Mouse (Mus musculus): ENCODE results near the gene Ccr10.

Gene Ccr10

DNA sequence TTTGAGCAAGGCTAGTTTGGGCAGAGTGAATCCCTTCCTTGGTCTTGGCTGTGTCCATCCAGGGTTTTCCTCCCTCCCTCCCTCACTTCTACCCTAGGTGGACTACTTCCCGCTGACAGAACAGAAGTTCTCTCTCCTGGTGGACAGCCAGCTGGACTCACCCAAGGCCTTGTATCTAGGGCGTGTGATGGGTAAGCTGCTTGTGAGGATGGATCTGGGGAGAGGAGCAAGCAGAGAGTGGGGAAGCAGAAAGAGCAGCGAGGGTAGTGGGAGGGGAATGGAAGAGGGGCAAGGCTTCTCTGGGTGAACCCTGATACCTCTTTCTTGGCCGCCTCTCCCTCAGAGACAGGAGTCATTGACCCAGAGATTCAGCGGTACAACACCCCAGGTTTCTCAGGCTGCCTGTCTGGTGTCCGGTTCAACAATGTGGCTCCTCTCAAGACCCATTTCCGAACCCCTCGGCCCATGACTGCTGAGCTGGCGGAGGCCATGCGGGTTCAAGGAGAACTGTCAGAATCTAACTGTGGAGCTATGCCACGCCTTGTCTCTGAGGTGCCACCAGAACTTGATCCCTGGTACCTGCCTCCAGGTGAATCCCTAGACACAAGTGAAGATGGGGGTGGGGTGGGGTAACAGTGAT is 13.0 kb upstream of the Ccr10 start:
- DNase-seq (ENCODE audit: low spot score in 2 of 2), result no peak

DNA sequence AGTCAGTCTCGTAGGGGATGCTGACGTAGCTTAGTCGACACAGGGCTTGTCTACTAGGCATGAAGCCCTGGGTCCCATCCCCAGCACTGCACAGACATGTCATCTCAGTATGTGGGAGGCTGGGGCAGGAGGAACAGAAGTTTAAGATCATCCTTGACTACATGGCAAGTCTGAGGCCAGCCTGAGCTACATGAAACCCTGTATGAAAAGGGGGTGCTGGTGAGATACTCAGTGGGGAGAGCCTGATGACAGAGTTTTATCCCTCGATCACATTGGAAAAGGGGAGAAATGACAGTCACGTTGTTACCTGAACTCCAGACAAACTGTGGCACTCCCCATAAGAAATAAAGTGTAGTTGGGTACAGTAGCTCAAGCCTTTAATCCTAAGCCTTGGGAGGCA is 12.3 kb upstream of the Ccr10 start:
- DNase-seq (ENCODE audit: low spot score in 2 of 2), result no peak

DNA sequence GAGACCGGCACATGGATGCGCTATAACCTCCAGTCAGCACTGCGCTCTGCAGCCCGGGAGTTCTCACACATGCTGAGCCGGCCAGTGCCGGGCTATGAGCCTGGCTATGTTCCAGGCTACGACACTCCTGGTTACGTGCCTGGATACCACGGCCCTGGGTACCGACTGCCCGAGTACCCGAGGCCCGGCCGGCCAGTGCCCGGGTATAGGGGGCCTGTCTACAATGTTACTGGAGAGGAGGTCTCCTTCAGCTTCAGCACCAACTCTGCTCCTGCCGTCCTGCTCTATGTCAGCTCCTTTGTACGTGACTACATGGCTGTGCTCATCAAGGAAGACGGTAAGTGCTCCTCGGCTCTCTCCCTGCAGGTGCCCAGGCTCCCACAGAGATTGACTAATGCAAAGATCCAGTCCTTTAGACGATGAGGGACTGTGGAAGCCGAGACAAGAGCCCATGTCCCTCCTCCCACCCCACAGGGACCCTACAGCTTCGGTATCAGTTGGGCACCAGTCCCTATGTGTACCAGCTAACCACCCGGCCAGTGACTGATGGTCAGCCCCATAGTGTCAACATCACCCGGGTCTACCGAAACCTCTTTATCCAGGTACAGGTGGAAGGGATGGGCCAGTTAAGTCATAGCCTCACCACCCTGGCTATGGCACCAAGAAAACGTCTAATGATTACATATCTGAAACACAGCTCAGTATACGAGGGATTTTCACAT is 11.4 kb upstream of the Ccr10 start:
- no peak for DNase-seq (ENCODE audit: low spot score in 2 of 2)

DNA sequence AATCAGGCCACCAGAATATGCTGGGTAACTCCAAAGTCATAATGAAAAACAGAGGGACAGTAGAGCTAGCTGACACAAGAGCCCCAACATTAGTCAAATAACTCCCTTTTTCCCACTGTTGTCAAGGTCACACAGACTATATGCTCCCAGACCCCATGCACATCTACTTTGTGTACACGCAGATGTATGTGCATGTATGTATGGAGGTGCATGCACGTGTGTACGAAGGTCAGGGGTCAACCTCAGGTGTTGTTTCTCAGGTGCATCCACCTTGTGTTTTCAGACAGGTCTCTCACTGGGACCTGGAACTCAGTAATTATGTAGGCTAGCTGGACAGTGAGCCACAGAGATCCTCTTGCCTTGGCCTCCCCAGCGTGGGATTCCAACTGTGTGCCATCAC is 10.2 kb upstream of the Ccr10 start:
- DNase-seq (ENCODE audit: low spot score in 2 of 2), result no peak

DNA sequence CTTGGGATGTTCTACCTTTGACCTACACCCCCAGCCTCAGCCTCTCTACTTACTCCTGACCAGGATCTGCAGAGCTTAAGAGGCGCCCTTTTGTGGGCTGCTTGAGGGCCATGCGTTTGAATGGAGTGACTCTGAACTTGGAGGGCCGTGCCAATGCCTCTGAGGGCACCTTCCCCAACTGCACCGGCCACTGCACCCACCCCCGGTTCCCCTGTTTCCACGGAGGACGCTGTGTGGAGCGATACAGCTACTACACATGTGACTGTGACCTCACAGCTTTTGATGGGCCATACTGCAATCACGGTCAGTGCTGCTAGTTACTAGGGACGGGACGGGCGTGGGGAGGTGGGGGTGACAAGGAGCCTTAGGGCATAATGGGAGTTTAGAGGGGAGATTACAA is 9.7 kb upstream of the Ccr10 start:
- DNase-seq (ENCODE audit: low spot score in 2 of 2), result no peak

DNA sequence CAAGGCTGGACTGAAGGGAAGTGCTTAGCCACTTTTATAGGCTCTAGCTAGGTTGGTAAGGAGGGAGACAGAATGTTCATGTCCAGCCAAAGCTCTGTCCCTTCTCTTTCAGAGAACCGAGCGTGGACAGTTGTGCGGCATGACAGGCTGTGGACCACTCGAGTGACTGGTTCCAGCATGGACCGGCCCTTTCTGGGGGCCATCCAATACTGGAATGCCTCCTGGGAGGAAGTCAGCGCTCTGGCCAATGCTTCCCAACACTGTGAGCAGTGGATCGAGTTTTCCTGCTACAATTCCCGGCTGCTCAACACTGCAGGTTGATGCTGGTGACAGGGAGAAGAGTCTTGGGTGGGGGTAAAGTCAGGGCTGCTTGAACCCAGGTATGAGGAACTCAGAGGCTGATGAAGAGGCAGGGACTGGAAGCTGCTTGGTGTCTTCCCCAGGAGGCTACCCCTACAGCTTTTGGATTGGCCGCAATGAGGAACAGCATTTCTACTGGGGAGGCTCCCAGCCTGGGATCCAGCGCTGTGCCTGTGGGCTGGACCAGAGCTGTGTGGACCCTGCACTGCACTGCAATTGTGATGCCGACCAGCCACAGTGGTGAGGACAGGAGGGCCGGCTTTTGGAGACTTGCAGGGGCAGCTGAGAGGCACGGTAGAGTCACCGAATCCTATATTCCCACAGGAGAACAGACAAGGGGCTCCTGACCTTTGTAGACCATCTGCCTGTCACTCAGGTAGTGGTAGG is 7.7 kb upstream of the Ccr10 start:
- no peak for DNase-seq (ENCODE audit: low spot score in 2 of 2)

DNA sequence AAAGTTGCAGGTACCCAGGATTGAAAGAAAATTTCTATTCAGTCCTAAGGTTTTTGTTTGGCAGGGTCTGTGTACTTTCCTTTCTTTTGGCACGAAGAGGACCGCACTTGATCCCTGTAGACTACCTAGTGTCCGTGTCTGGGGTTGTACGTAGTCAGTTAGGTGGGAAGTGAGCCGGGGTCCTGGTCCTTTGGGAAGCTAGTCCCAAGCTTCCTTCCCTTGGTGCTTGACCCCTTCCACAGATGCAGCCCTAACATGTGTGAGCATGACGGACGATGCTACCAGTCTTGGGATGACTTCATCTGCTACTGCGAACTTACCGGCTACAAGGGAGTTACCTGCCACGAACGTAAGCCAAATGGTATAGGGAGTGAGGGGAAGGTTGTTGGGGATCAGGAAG is 6.7 kb upstream of the Ccr10 start:
- DNase-seq (ENCODE audit: low spot score in 2 of 2), result no peak

DNA sequence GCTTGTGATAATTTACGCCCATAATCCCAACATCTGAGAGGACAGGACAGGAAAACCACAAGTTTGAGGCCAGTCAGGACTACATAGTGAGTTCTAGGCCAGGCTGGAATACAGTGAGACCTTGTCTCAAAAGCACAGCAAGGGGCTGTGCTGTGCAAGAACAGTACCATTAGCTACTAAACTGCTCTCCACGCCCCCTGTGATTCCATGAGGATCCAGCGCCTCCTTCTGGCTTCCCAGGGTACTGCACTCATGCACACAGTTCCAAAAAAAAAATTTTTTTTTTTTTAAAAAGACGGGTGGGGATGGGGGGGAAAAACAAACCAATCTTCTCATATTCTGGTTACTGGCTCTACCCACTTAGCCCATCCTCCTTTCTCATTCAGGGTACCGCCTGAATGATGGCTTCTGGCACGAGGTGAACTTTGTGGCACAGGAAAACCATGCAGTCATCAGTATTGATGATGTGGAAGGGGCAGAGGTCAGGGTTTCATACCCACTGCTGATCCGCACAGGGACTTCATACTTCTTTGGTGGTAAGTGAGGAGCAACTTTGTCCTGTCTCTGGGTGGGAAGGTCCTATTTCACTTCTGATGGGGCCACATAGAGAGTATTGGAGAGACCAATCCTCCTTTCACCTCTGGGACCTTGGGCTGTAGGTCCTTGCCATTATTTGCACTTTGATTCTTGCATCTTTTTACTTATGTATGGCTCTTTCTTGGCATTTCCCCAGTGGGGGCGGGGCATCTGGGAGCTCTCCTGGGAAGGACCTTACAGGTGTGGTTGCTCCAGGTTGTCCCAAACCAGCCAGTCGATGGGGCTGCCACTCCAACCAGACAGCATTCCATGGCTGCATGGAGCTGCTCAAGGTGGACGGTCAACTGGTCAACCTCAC is 5.8 kb upstream of the Ccr10 start:
- DNase-seq (ENCODE audit: low spot score in 2 of 2), result peak in 1 of 2 experiments; percentile 51

DNA sequence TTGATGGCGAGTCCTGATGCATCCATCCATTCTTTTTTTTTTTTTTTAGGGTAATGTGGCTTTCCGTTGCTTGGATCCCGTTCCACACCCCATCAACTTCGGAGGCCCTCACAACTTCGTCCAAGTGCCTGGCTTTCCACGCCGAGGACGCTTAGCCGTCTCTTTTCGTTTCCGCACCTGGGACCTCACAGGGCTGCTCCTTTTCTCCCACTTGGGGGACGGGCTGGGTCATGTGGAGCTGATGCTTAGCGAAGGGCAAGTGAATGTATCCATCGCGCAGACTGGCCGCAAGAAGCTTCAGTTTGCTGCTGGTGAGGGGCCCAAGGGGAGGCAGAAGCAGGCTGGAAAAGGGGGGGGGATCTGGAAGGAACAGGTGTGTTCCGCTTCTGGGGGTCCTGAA is 5.0 kb upstream of the Ccr10 start:
- no peak for DNase-seq (ENCODE audit: low spot score in 2 of 2)

DNA sequence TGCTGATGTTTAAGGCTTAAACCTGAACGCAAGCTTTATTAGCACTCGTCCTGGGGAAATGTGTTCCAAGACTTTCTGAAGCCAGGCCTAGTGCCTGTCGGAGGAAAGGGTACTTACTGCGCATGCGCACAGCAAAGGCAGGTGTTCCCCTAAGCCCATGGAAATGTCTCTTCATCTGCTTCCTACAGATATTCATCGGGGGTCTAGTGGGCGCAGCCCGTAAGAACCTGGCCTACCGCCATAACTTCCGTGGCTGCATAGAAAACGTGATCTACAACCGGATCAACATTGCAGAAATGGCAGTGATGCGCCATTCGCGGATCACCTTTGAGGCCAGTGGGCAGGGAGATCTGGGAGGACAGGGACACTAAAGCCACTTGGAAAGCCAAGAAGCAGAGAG is 4.1 kb upstream of the Ccr10 start:
- DNase-seq (ENCODE audit: low spot score in 2 of 2), result no peak

DNA sequence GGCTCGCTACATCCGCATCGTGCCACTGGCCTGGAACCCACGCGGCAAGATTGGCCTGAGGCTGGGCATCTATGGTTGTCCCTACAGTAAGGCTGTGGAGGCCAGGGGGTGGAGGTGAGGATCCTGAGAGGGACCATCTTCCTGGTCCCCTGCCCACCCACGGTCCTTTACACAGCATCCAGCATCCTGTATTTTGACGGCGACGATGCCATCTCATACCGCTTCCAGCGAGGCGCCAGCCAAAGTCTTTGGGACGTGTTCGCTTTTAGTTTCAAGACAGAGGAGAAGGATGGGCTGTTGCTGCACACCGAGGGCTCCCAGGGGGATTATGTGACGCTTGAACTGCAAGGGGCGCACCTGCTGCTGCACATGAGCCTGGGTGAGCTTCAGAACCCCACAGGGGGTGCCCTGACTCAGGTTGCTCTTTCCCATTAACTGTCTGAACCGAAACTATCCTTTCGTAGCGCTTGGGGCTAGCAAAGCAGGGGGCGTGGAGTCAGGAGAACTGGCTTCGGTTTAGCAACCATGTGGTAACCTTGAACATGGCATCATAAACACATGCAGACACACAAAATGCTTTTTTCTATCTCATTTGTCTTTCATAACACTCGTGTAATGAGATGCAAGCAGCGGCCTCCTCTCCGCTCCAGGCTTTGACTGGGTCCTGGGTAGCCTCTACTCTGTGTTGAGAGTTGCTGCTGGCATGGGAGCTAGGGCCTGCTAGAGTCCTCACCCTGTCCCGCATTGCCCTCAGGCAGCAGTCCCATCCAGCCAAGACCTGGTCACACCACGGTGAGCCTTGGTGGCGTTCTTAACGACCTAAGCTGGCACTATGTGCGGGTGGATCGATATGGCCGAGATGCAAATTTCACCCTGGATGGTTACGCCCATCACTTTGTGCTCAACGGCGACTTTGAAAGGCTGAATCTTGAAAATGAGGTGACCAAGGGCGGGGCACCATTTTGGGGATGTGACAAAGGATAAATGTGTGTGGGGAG is 3.1 kb upstream of the Ccr10 start:
- no peak for DNase-seq (ENCODE audit: low spot score in 2 of 2)

DNA sequence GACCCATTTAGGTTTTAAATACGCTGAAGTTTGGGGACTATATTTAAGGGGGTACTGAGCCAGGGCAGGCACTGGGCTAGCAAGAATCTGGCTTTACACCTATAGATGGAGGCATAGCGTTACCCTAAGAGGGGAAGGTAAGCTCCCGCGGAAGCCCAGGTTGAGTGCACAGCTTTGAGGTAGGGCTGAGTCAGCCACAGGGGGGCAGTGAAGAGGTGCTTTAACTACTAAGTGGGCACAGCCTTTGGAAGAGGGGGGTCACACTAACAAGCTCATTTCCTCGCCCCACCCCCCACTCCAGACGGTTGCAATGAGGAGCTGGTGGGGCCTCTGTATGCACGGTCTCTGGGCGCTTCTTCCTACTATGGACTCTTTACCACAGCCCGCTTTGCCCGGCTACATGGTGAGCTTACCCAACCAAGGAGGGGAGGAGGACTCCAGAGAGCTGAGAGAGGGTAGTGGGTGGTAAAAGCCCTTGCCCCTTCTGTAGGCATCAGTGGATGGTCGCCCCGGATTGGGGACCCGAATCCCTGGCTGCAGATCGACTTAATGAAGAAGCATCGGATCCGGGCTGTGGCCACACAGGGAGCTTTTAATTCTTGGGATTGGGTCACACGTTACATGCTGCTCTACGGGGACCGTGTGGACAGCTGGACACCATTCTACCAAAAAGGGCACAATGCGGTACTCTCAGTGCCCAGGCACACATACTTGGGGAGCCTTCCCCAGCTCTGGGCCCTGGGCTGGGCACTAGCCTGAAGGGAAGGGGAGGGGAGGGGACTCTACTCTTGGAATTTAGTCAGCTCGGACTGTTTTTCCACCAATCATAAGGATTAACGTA is 1.9 kb upstream of the Ccr10 start:
- peak; percentile 78 to 83 for DNase-seq (ENCODE audit: low spot score in 2 of 2)

DNA sequence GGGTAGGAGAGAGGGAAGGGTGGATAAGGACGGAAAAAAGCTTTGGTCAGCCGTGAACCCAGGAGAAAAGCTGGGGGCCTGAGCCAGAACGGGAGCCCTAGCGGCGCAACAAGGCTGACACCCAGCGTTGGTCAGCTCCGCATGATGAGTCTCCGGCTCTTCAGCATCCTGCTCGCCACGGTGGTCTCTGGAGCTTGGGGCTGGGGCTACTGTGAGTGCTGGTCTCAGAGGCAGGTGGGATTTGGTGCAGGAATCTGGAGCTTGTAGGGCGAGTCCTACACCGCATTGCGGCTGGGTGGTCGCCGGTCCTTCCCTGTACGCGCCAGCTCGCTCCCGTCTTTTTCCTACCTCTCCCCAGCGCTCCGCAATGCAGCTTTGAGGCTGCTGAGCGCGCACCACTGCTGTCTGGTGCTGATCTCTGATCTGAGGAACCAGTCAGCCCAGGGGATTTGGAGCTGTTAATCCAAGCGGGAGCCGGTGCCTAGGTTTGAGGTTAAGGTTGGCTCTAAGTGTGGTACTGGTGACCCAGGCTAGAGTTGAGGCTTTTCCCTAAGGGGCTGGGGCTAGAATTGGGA is 961 bp upstream of the Ccr10 start:
- DNase-seq (ENCODE audit: low spot score in 2 of 2), result peak in 1 of 2 experiments; percentile 67

DNA sequence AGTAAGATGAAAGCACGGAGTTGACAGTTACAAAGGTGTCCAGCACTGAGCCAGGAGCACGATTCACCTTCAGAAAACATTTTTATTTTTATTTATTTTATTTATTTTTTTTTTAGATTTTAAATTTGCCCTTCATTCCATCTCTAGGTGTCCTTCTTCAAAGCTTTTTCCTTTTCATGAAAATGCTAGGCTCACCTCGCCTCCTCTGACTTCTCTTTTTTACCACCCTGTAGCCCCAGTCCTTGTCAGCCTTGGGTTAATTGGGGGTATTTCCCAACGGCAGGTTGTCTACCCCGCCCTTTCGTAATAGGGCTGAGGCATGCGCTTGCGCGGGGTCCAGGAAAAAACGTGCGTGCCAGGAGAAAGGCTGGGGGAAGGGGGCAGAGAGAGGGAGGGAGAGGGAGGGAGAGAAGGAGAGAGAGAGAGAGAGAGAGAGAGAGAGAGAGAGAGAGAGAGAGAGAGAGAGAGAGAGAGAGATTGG is 433 bp upstream of the Ccr10 start:
- no peak for DNase-seq (ENCODE audit: low spot score in 2 of 2)

DNA sequence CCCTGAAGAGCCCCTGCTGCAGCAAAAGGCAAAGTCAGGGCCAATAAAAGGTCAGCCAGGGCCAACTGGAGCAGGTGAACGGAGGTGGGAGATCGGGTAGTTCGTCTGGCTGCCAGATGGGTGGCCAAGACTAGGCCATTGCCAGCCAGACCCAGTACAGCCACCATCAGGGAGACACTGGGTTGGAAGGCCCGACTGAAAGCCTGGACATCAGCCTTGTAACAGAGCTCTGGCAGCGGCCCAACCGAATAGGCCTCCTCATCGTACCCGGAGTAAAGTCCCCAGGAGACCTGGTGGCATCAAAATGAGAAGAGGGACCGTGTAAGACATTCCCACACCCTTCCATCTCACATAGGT is 876 bp downstream of the Ccr10 start:
- DNase-seq (ENCODE audit: low spot score in 2 of 2), result no peak

DNA sequence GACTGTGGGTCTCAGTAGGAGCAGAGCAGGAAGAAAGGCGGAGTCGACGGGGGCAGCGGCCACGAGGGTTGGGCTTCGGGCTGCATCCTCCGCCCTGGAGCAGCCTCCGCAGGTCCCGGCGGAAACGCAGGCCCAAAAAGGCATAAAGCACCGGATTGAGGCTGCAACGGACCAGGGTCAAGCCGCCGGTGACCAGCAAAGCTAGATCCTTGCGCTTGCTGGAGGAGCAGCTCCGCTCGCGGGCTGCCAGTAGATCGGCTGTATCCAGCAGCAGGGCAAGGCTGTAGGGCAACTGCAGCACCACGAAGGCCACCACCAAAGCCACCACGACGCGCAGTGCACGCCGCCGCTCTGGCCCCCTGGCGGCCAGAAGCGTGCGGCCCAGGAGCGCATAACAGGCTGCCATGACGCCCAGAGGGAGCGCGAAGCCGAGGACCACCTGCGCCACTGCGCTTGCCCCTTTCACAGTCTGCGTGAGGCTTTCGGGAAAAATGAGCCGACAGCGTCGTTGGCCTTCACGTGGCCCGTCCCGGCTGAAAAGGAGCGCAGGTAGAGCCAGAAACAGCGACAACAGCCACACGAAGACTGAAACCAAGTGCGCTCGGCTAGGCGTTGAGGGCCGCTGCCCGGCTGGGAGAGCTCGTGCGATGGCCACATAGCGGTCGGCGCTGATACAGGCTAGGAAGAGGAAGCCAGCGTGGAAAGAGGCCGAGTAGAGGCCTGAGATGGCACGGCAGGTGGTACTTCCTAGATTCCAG is 1.4 kb downstream of the Ccr10 start:
- peak in 1 of 2 experiments; percentile 65 for DNase-seq (ENCODE audit: low spot score in 2 of 2)

DNA sequence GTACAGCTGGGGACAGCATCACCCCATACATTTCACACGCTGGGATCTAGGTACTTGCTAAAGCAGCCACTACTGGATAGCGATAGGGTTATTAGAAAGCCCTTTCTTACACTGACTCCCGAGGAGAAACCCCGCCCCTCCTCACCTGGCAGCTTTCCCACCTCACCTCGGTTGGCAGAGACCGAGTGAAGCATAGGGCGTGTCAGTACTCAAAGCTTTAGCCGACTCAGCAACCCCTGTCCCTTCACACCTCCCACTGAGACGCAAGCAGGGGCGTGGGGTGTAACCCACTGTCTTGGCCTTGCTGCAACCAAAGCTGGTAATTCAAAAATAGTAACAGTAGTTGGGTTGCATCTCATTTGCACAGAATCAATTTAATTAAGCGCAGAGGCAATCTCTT is 2.1 kb downstream of the Ccr10 start:
- no peak for DNase-seq (ENCODE audit: low spot score in 2 of 2)

DNA sequence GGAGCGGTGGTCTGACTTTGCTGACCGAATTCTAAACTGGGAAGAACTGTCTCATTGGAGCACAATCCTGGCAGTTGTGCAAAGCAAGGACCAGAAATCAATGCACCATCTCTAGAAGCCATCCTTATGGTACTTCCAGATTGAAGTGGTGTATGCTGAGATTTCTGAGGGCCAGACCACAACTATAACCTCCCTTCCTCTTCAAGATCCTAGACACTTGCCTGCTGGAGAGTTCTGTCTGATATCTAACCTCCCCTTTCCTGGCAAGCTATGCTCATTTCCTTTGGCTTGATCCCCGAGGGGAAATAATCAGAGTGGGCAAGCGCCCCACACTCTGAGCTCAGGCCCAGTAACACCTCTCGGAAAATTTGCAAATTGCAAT is 2.8 kb downstream of the Ccr10 start:
- DNase-seq (ENCODE audit: low spot score in 2 of 2), result no peak

Data from right cerebral cortex, adult 2 months (tissue).